Mouse (Mus musculus) hindbrain, embryonic 12.5 days (tissue): ENCODE measurements around the gene Gabrg2. TPM values are rescaled to one million over a fixed set of nuclear protein-coding genes. Genes with fewer than 3 reads are reported as not detected.

ENCODE experiments used
- ATAC-seq: fragments of 200-750 bp; cut with Nextera tagmentation; 2 replicates; pipeline ENCODE4 v1.8.0; 2017; ENCODE audit warnings: moderate TSS enrichment; ENCODE audit not compliant: low FRiP score
- H3K27ac ChIP-seq: fragments of 300-500 bp; sonication (generic); 2 replicates; pipeline ENCODE4 v1.5.1; 2016; ENCODE audit warnings: mild to moderate bottlenecking
- H3K27me3 ChIP-seq: fragments of 300-500 bp; sonication (generic); 2 replicates; pipeline ENCODE4 v1.6.1; 2016; ENCODE audit warnings: mild to moderate bottlenecking
- H3K36me3 ChIP-seq: fragments of 300-500 bp; sonication (generic); 2 replicates; pipeline ENCODE4 v1.6.1; 2016; ENCODE audit warnings: mild to moderate bottlenecking
- H3K4me1 ChIP-seq: fragments of 300-500 bp; sonication (generic); 2 replicates; pipeline ENCODE4 v1.6.1; 2016
- H3K4me2 ChIP-seq: fragments of 300-500 bp; sonication (generic); replicated peaks from 2 replicates; pipeline ENCODE4 v1.6.1; 2016; ENCODE audit warnings: mild to moderate bottlenecking
- H3K4me3 ChIP-seq: fragments of 300-500 bp; sonication (generic); 2 replicates; pipeline ENCODE4 v1.5.1; 2016; ENCODE audit warnings: mild to moderate bottlenecking
- H3K9ac ChIP-seq: fragments of 300-500 bp; sonication (generic); 2 replicates; pipeline ENCODE4 v1.6.1; 2016; ENCODE audit warnings: mild to moderate bottlenecking, moderate library complexity
- H3K9me3 ChIP-seq: fragments of 300-500 bp; sonication (generic); replicated peaks from 2 replicates; pipeline ENCODE4 v1.6.1; 2016; ENCODE audit warnings: mild to moderate bottlenecking
- WGBS: fragments of 180-500 bp; shearing (Covaris S2); methylation state at CpG from one replicate; pipeline ENCODE4 v1.1.7; 2016; 5-methylcytosine and 5-hydroxymethylcytosine counted together
- polyA plus RNA-seq: library from polyadenylated mRNA; unstranded; fragments of >200 nt; fragmentation: Nextera tagmentation; extraction: Ambion mirVana; gene quantifications from 2 replicates; pipeline ENCODE4 v1.2.1, GENCODE M21; 2016

The Gabrg2 gene
- 31.8 and 37.0 TPM in 2 replicates for polyA plus RNA-seq

GRCm38 (mm10) chr11:42000190-42001098 lies at the start of gene Gabrg2:
TSS of gene Gabrg2 (minus strand) at chr11:42000857.
- H3K9me3 ChIP-seq = no peaks in the 10 kb centered on the region
- peaks cover 5% of the 10 kb centered on the region; the same call in 1 of the 2 replicates for H3K4me1 ChIP-seq
- 7% methylated on average over 20 of the region's 20 CpGs for WGBS
- H3K27ac ChIP-seq = peak within 1 kb of the TSS; percentile 91
- ATAC-seq = peak; percentile 83
- H3K4me2 ChIP-seq = peak within 1 kb of the TSS; percentile 49
- no peaks in the 10 kb centered on the region for H3K27me3 ChIP-seq
- H3K36me3 ChIP-seq = no peaks in the 10 kb centered on the region
- peak within 1 kb of the TSS; percentile 54 for H3K9ac ChIP-seq
- H3K4me3 ChIP-seq = peak within 1 kb of the TSS; percentile 41

GRCm38 (mm10) chr11:42048201-42048600 lies 47.5 kb upstream of the Gabrg2 start:
- no peak for ATAC-seq
- H3K27me3 ChIP-seq = no peaks in the 10 kb centered on the region
- H3K4me2 ChIP-seq = no peak overlapping the region
- H3K4me1 ChIP-seq = no peaks in the 10 kb centered on the region
- no peaks in the 10 kb centered on the region for H3K9me3 ChIP-seq
- no peaks in the 10 kb centered on the region for H3K36me3 ChIP-seq
- no peak overlapping the region for H3K9ac ChIP-seq
- no peak overlapping the region for H3K27ac ChIP-seq
- no peak overlapping the region for H3K4me3 ChIP-seq

GRCm38 (mm10) chr11:41999468-41999881 lies 1.2 kb downstream of the Gabrg2 start:
- Histone ChIP-seq H3K36me3 (no peaks in the 10 kb centered on the region), H3K4me1 (peaks cover 5% of the 10 kb centered on the region; the same call in 1 of the 2 replicates)
- 4% methylated on average over 7 of the region's 7 CpGs for WGBS

GRCm38 (mm10) chr11:41980152-41980551 lies 20.5 kb downstream of the Gabrg2 start:
- no peaks in the 10 kb centered on the region for H3K27me3 ChIP-seq
- WGBS = 82% methylated on average over 6 of the region's 6 CpGs
- no peaks in the 10 kb centered on the region for H3K9me3 ChIP-seq

More at GRCm38 (mm10) chr11:41999468-41999881, 1.2 kb downstream of the Gabrg2 start:
- Histone ChIP-seq H3K9me3 (no peaks in the 10 kb centered on the region), H3K27me3 (no peaks in the 10 kb centered on the region), H3K4me2 (peak overlapping the region; percentile 49), H3K9ac (peak overlapping the region; percentile 54), H3K4me3 (peak overlapping the region; percentile 41), H3K27ac (peak overlapping the region; percentile 91)
- peak; percentile 78 for ATAC-seq

GRCm38 (mm10) chr11:41968595-41968994 lies 32.1 kb downstream of the Gabrg2 start:
- Histone ChIP-seq H3K4me3 (no peak overlapping the region), H3K4me1 (no peaks in the 10 kb centered on the region), H3K9me3 (no peaks in the 10 kb centered on the region), H3K27ac (no peak overlapping the region), H3K36me3 (no peaks in the 10 kb centered on the region), H3K27me3 (no peaks in the 10 kb centered on the region), H3K9ac (no peak overlapping the region), H3K4me2 (no peak overlapping the region)
- ATAC-seq = no peak

More at GRCm38 (mm10) chr11:41980152-41980551, 20.5 kb downstream of the Gabrg2 start:
- no peak overlapping the region for H3K9ac ChIP-seq
- no peaks in the 10 kb centered on the region for H3K36me3 ChIP-seq
- H3K4me2 ChIP-seq = no peak overlapping the region
- no peak for ATAC-seq
- H3K4me3 ChIP-seq = no peak overlapping the region
- no peak overlapping the region for H3K27ac ChIP-seq
- H3K4me1 ChIP-seq = no peaks in the 10 kb centered on the region

GRCm38 (mm10) chr11:41962706-41963105 lies 38.0 kb downstream of the Gabrg2 start:
- H3K9me3 ChIP-seq = no peaks in the 10 kb centered on the region
- no peaks in the 10 kb centered on the region for H3K27me3 ChIP-seq
- no peaks in the 10 kb centered on the region for H3K4me1 ChIP-seq
- no peak overlapping the region for H3K4me2 ChIP-seq
- WGBS = 86% methylated on average over 8 of the region's 8 CpGs
- ATAC-seq = no peak
- no peak overlapping the region for H3K27ac ChIP-seq
- no peak overlapping the region for H3K4me3 ChIP-seq
- no peaks in the 10 kb centered on the region for H3K36me3 ChIP-seq
- H3K9ac ChIP-seq = no peak overlapping the region

- H3K9ac ChIP-seq = no peak overlapping the region
- no peaks in the 10 kb centered on the region for H3K36me3 ChIP-seq
- no peak overlapping the region for H3K27ac ChIP-seq
- no peak overlapping the region for H3K4me2 ChIP-seq
- H3K27me3 ChIP-seq = no peaks in the 10 kb centered on the region
- no peaks in the 10 kb centered on the region for H3K9me3 ChIP-seq
- no peaks in the 10 kb centered on the region for H3K4me1 ChIP-seq
- no peak for ATAC-seq
- H3K4me3 ChIP-seq = no peak overlapping the region
- 71% methylated on average over 2 of the region's 2 CpGs for WGBS
Measured at GRCm38 (mm10) chr11:41953550-41953949, 47.1 kb downstream of the Gabrg2 start.

GRCm38 (mm10) chr11:41951898-41952297 lies 48.8 kb downstream of the Gabrg2 start:
- Histone ChIP-seq H3K4me2 (no peak overlapping the region), H3K9ac (no peak overlapping the region), H3K9me3 (no peaks in the 10 kb centered on the region), H3K27me3 (no peaks in the 10 kb centered on the region), H3K4me1 (no peaks in the 10 kb centered on the region), H3K4me3 (no peak overlapping the region), H3K36me3 (no peaks in the 10 kb centered on the region), H3K27ac (no peak overlapping the region)
- no peak for ATAC-seq
- 78% methylated on average over 3 of the region's 3 CpGs for WGBS

GRCm38 (mm10) chr11:41945471-41945870 lies 55.2 kb downstream of the Gabrg2 start:
- 82% methylated on average over 5 of the region's 5 CpGs for WGBS
- no peaks in the 10 kb centered on the region for H3K27me3 ChIP-seq
- no peaks in the 10 kb centered on the region for H3K36me3 ChIP-seq
- H3K4me1 ChIP-seq = no peaks in the 10 kb centered on the region
- no peak overlapping the region for H3K27ac ChIP-seq
- H3K9ac ChIP-seq = no peak overlapping the region
- H3K9me3 ChIP-seq = no peaks in the 10 kb centered on the region
- no peak for ATAC-seq
- H3K4me3 ChIP-seq = no peak overlapping the region
- no peak overlapping the region for H3K4me2 ChIP-seq

GRCm38 (mm10) chr11:41937979-41938378 lies 62.7 kb downstream of the Gabrg2 start:
- WGBS = 74% methylated on average over 2 of the region's 2 CpGs
- Histone ChIP-seq H3K4me3 (no peak overlapping the region), H3K36me3 (no peaks in the 10 kb centered on the region), H3K4me1 (no peaks in the 10 kb centered on the region), H3K9me3 (no peaks in the 10 kb centered on the region), H3K4me2 (no peak overlapping the region), H3K27me3 (no peaks in the 10 kb centered on the region), H3K27ac (no peak overlapping the region), H3K9ac (no peak overlapping the region)
- ATAC-seq = no peak

GRCm38 (mm10) chr11:41918864-41919263 lies 81.8 kb downstream of the Gabrg2 start:
- no peak overlapping the region for H3K27ac ChIP-seq
- no peak overlapping the region for H3K4me3 ChIP-seq
- no peaks in the 10 kb centered on the region for H3K27me3 ChIP-seq
- no peak for ATAC-seq
- no peaks in the 10 kb centered on the region for H3K9me3 ChIP-seq
- H3K4me2 ChIP-seq = no peak overlapping the region
- H3K4me1 ChIP-seq = no peaks in the 10 kb centered on the region
- no peaks in the 10 kb centered on the region for H3K36me3 ChIP-seq
- no peak overlapping the region for H3K9ac ChIP-seq

- no peak for ATAC-seq
- Histone ChIP-seq H3K36me3 (no peaks in the 10 kb centered on the region), H3K4me1 (no peaks in the 10 kb centered on the region), H3K27ac (no peak overlapping the region), H3K4me2 (no peak overlapping the region), H3K9me3 (no peaks in the 10 kb centered on the region), H3K27me3 (no peaks in the 10 kb centered on the region), H3K4me3 (no peak overlapping the region), H3K9ac (no peak overlapping the region)
- 45% methylated on average over 6 of the region's 6 CpGs for WGBS
Measured at GRCm38 (mm10) chr11:41914066-41914465, 86.6 kb downstream of the Gabrg2 start.

GRCm38 (mm10) chr11:41903661-41904060 lies 97.0 kb downstream of the Gabrg2 start:
- Histone ChIP-seq H3K9ac (no peak overlapping the region), H3K4me2 (no peak overlapping the region), H3K4me1 (no peaks in the 10 kb centered on the region), H3K27me3 (no peaks in the 10 kb centered on the region), H3K36me3 (no peaks in the 10 kb centered on the region), H3K27ac (no peak overlapping the region), H3K4me3 (no peak overlapping the region), H3K9me3 (no peaks in the 10 kb centered on the region)
- no peak for ATAC-seq
- 85% methylated on average over 2 of the region's 2 CpGs for WGBS
